Mouse (Mus musculus) lung, embryonic 16.5 days (tissue): ENCODE measurements at regions not wholly inside any gene's neighbourhood (a gene's known extent, or its start where the extent isn't known, plus 50 kb on each side); places are given as distances from the start of the nearest gene placed in this dataset.
A peak's percentile ranks its signal among the peaks of the same experiment; 100 is the strongest.

Experiments used
- ATAC-seq: fragments of 200-750 bp; cut with Nextera tagmentation; 2 replicates; pipeline ENCODE4 v1.8.0; 2017; ENCODE audit warnings: low read depth, mild to moderate bottlenecking, moderate library complexity
- H3K27ac ChIP-seq: fragments of 300-500 bp; sonication (generic); 2 replicates; pipeline ENCODE4 v1.5.1; 2014; ENCODE audit warnings: mild to moderate bottlenecking, control low read depth, low read length
- H3K27me3 ChIP-seq: fragments of 300-500 bp; sonication (generic); 2 replicates; pipeline ENCODE4 v1.6.1; 2014; ENCODE audit warnings: low read depth, low read length, mixed read lengths; ENCODE audit not compliant: control insufficient read depth, insufficient read depth
- H3K36me3 ChIP-seq: fragments of 300-500 bp; sonication (generic); 2 replicates; pipeline ENCODE4 v1.6.1; 2014; ENCODE audit warnings: low read length; ENCODE audit not compliant: control insufficient read depth, insufficient read depth
- H3K4me1 ChIP-seq: fragments of 300-500 bp; sonication (generic); replicated peaks from 2 replicates; pipeline ENCODE4 v1.6.1; 2014; ENCODE audit warnings: low read length, mixed read lengths; ENCODE audit not compliant: control insufficient read depth, insufficient read depth
- H3K4me2 ChIP-seq: fragments of 300-500 bp; sonication (generic); 2 replicates; pipeline ENCODE4 v1.6.1; 2014; ENCODE audit warnings: low read depth, low read length, control low read depth
- H3K4me3 ChIP-seq: fragments of 300-500 bp; sonication (generic); 2 replicates; pipeline ENCODE4 v1.5.1; 2014; ENCODE audit warnings: mild to moderate bottlenecking, low read length, control low read depth
- H3K9ac ChIP-seq: fragments of 300-500 bp; sonication (generic); 2 replicates; pipeline ENCODE4 v1.6.1; 2014; ENCODE audit warnings: low read length, control low read depth
- H3K9me3 ChIP-seq: fragments of 300-500 bp; sonication (generic); 2 replicates; pipeline ENCODE4 v1.6.1; 2016; ENCODE audit warnings: low read length; ENCODE audit not compliant: control insufficient read depth
- WGBS: fragments of 180-500 bp; shearing (Covaris S2); extraction: QIAGEN DNeasy Blood & Tissue Kit; methylation state at CpG from one replicate; pipeline ENCODE4 v1.1.7; 2014; 5-methylcytosine and 5-hydroxymethylcytosine counted together

GRCm38 (mm10) chr6:51693984-51694383, 170.3 kb downstream of the Snx10 start:
- Histone ChIP-seq H3K27me3 (no peaks in the 10 kb centered on the region), H3K36me3 (no peaks in the 10 kb centered on the region), H3K27ac (no peak overlapping the region), H3K4me2 (no peak overlapping the region), H3K4me3 (no peak overlapping the region), H3K9me3 (no peaks in the 10 kb centered on the region), H3K4me1 (no peaks in the 10 kb centered on the region; the same call in 1 of the 2 replicates), H3K9ac (no peak overlapping the region)
- 67% methylated on average over 7 of the region's 7 CpGs for WGBS
- no peak for ATAC-seq

DNA sequence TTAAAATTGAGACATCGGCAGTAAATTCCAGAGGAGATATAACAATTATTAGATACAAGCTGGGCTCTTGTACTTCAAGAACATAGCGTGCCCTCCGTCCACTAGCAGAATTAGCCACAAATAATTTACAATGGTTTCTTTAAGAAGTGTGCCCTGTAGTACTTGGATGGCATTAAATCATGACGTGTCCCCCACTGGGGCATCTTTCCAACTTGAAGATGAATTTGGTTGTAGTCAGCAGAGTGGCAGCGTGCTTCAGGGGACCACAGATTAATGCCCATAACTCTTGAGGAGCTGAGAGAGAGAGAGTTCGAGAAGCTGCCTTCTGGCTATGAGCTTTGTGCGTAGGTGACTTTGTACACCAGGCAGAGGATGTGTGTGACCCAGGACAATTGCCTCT, 172.7 kb downstream of the Snx10 start:
- Histone ChIP-seq H3K36me3 (no peaks in the 10 kb centered on the region), H3K27ac (no peak overlapping the region), H3K4me1 (no peaks in the 10 kb centered on the region), H3K4me3 (no peak overlapping the region), H3K4me2 (no peak overlapping the region), H3K9ac (no peak overlapping the region), H3K9me3 (no peaks in the 10 kb centered on the region), H3K27me3 (no peaks in the 10 kb centered on the region)
- no peak for ATAC-seq
- WGBS: 86% methylated on average over 7 of the region's 7 CpGs

GRCm38 (mm10) chr6:51697754-51698153, 174.1 kb downstream of the Snx10 start:
- no peaks in the 10 kb centered on the region for H3K4me1 ChIP-seq
- H3K4me2 ChIP-seq: no peak overlapping the region
- ATAC-seq: no peak
- no peak overlapping the region for H3K4me3 ChIP-seq
- no peaks in the 10 kb centered on the region for H3K36me3 ChIP-seq
- no peaks in the 10 kb centered on the region for H3K27me3 ChIP-seq
- H3K9ac ChIP-seq: no peak overlapping the region
- WGBS: 83% methylated on average over 3 of the region's 3 CpGs
- H3K27ac ChIP-seq: no peak overlapping the region
- H3K9me3 ChIP-seq: no peaks in the 10 kb centered on the region

DNA sequence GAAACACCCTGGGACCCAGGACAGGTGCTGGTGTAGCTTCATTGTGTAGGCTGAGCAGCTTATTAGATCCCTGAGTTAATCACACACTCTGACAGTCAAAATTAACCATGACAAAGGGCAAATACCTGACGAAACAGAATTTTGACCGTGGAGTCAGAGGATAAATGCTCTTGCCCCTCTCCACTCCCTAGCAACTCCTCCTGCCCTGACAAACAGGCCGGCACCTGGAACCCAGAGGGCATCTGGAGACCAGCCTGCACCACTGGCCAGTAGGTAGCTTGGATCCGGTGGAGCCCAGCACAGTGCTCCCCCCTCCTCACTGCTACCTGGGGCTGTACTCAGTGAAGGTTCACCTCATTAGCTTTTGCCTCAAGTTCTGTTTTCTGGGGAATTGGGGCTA, 174.5 kb downstream of the Snx10 start:
- no peaks in the 10 kb centered on the region for H3K4me1 ChIP-seq
- ATAC-seq: no peak
- no peaks in the 10 kb centered on the region for H3K9me3 ChIP-seq
- 73% methylated on average over 4 of the region's 4 CpGs for WGBS
- no peak overlapping the region for H3K27ac ChIP-seq
- no peak overlapping the region for H3K9ac ChIP-seq
- no peaks in the 10 kb centered on the region for H3K36me3 ChIP-seq
- H3K27me3 ChIP-seq: no peaks in the 10 kb centered on the region
- H3K4me2 ChIP-seq: no peak overlapping the region
- H3K4me3 ChIP-seq: no peak overlapping the region

DNA sequence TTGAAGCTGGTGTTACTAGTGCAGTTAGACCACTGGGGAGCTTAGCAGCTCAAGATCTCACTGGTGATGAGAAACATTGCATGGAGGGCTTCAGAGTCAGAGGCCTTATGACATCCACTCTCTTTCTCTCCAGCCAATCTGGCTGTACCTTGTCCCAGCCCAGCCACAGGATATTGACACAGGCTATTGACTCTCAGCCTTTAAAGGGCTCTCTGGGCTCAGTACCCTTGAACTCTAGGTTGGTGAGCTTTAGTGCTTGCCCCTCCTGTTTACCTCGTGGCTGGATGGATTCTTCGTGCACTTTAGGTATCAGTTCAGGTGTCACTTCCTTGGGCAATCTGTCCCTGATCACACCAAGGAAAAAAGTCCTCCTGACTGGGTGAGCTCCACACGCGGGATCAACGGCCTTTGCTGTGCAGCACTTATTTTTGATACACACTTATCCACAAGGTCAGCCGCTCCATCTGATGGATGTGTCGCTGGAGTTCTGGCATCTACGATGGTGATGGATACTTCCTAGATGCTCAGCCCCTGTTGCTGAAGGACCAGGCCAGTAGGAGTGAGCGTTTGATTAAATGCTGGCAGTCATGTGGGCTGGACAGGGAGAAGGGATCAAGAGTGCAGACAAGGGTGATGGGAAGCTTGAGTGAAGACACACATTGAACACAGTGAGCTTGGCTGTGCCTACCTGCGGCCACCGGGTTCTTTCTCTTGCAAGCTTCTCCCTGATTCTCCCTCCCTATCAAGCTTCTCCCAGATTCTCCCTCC, 177.7 kb downstream of the Snx10 start:
- Histone ChIP-seq H3K27me3 (no peaks in the 10 kb centered on the region), H3K9ac (no peak overlapping the region), H3K4me2 (no peak overlapping the region), H3K9me3 (no peaks in the 10 kb centered on the region), H3K4me1 (no peaks in the 10 kb centered on the region), H3K4me3 (no peak overlapping the region), H3K27ac (no peak overlapping the region), H3K36me3 (no peaks in the 10 kb centered on the region)
- 70% methylated on average over 11 of the region's 11 CpGs for WGBS
- no peak for ATAC-seq

- WGBS: 64% methylated on average over 10 of the region's 10 CpGs
- H3K4me1 ChIP-seq: no peaks in the 10 kb centered on the region; the same call in 1 of the 2 replicates
- no peak overlapping the region for H3K27ac ChIP-seq
Measured at GRCm38 (mm10) chr6:51702456-51703171, 178.9 kb downstream of the Snx10 start.

DNA sequence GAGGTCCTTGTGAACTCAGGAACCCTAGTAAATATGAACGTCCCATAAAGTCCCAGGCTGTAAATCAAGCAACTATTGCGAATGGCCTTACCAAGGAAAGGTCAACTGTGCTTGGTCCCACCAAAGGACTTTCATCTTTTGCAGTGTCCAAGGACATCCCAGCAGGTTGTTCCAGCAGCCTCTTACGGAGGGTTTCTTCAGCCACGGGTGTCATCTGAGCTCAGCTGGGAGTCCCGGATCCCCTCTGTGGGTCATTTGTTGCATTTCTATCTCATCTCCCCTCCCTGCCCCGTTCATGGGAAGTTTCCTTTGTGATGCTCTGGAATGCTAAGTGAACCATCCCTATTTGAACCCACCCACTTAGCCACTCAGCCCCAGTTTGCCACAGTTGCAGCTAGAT, 184.3 kb downstream of the Snx10 start:
- no peak overlapping the region for H3K4me3 ChIP-seq
- no peak overlapping the region for H3K27ac ChIP-seq
- H3K4me2 ChIP-seq: no peak overlapping the region
- no peak overlapping the region for H3K9ac ChIP-seq
- no peak for ATAC-seq
- WGBS: 50% methylated on average over 6 of the region's 6 CpGs
- H3K9me3 ChIP-seq: no peaks in the 10 kb centered on the region
- no peaks in the 10 kb centered on the region for H3K27me3 ChIP-seq
- no peaks in the 10 kb centered on the region for H3K36me3 ChIP-seq
- H3K4me1 ChIP-seq: peaks cover 11% of the 10 kb centered on the region

More at GRCm38 (mm10) chr6:51702456-51703171, 178.9 kb downstream of the Snx10 start:
- ATAC-seq: peak; percentile 51; the same call in 1 of the 2 replicates
- Histone ChIP-seq H3K27me3 (no peaks in the 10 kb centered on the region), H3K4me2 (no peak overlapping the region), H3K4me3 (no peak overlapping the region), H3K36me3 (no peaks in the 10 kb centered on the region), H3K9me3 (no peaks in the 10 kb centered on the region), H3K9ac (no peak overlapping the region)

DNA sequence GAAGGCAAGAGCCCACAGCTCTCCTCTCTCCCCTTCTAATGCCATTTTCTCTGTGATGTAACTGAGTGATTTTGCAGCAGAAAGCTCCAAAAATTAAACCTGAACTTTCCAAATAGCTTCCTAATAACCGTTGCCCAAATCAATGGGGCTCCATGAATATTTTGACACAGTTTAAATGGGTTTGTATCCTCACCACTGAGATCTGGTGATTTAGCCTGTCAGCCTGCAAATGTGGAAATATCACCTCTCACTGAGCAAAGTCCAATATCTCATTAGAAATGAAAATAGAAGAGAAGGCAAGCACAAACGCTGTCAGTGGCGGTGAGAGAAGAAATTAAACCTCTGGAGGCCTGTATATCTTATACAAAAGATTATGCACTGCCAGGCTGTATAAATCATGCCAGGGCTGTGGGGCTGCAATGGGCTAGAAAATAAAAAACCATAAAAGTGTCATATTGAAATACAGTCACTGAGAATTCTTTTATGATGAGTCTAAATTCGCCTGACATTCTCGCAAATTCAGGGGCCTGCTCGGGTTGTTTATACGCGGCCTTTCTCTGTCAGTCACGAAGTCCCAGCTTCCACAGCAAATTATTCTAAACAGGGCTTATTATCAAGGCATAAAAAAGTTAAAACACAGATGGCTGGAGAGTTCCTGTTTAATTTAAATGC, 185.1 kb downstream of the Snx10 start:
- H3K9ac ChIP-seq: no peak overlapping the region
- no peaks in the 10 kb centered on the region for H3K9me3 ChIP-seq
- H3K4me2 ChIP-seq: no peak overlapping the region
- H3K36me3 ChIP-seq: no peaks in the 10 kb centered on the region
- ATAC-seq: no peak
- H3K4me3 ChIP-seq: no peak overlapping the region
- 50% methylated on average over 9 of the region's 9 CpGs for WGBS
- H3K27me3 ChIP-seq: no peaks in the 10 kb centered on the region
- no peak overlapping the region for H3K27ac ChIP-seq
- peaks cover 11% of the 10 kb centered on the region for H3K4me1 ChIP-seq

GRCm38 (mm10) chr6:51709340-51710067, 185.8 kb downstream of the Snx10 start:
- no peak overlapping the region for H3K27ac ChIP-seq
- H3K4me2 ChIP-seq: no peak overlapping the region
- H3K4me1 ChIP-seq: peaks cover 11% of the 10 kb centered on the region
- no peak overlapping the region for H3K9ac ChIP-seq
- no peak overlapping the region for H3K4me3 ChIP-seq
- no peaks in the 10 kb centered on the region for H3K36me3 ChIP-seq
- 42% methylated on average over 11 of the region's 11 CpGs for WGBS
- no peaks in the 10 kb centered on the region for H3K9me3 ChIP-seq
- ATAC-seq: no peak
- H3K27me3 ChIP-seq: no peaks in the 10 kb centered on the region
